Mouse (Mus musculus): ENCODE results near the gene Efl1.

Efl1 gene

DNA sequence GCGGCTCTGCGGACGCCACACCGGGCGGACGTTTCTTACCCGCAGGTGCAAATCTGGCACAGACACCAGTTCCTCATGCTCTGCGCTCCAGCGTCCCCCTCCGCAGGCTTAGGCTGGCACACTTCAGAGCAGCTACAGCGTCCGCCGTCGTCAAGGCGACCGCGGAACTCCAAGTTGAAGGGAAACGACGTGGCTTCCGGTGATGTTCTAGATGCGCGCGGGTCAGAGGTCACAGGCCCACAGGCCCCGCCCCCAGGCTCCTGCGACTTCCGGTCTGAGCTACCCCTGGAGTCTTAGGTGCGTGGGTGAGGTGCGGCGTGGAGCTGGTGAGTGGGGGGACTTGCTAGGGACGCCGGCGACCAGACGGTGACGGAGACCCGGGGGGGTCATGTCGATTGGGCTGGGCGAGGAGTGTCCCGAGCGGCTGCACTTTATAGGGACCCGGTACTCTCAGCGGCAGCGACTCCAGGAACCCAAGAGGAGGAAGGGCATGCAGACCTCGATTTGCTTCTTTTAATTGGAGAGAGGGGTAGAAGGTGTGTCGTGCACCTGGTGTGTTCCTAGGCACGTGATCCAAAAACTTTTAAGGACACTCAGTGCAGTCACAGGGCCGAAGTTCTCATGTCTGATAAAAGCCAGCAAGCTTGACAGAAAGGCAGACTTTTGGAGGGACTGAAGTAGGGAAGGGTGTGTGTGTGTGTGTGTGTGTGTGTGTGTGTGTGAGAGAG lies at the start of gene Efl1, which contains the start of gene Saxo2:
Efl1 (plus strand) TSS at position 262 of the 728 bp plus-strand sequence.
Saxo2 (minus strand) TSS at position 176 of the 728 bp plus-strand sequence.
- no peaks in the 10 kb centered on the region for H3K36me3 ChIP-seq (ENCODE audit: control insufficient read depth, insufficient read depth, low read length, poor library complexity, severe bottlenecking)
- DNase-seq (ENCODE audit: low read depth, low spot score) = peak; percentile 98
- no peaks in the 10 kb centered on the region for H3K27me3 ChIP-seq (ENCODE audit: control insufficient read depth, insufficient read depth, low read length, poor library complexity, severe bottlenecking)

DNA sequence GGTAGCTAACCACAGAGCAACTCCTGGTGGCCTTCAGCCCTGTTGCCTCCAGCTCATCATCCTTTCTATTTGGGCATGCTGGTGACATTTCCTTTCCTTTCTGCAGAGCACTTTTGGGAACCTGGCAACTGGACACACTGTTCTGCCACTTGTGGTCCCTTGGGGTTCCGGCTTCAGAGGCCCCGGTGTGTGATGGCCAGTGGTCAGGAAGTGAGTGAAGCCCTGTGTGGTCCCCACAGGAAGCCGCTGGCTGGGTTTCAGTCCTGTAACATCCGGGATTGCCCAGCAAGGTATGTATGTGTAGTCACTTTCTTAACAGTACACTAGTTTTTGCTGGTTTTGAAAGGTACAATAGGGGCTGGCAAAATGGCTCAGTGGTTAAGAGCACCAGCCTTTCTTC lies 46.4 kb upstream of the Efl1 start:
- no peak for DNase-seq (ENCODE audit: low read depth, low spot score)
- Histone ChIP-seq H3K27me3 (ENCODE audit: control insufficient read depth, insufficient read depth, low read length, poor library complexity, severe bottlenecking) (no peaks in the 10 kb centered on the region), H3K36me3 (ENCODE audit: control insufficient read depth, insufficient read depth, low read length, poor library complexity, severe bottlenecking) (no peaks in the 10 kb centered on the region)

DNA sequence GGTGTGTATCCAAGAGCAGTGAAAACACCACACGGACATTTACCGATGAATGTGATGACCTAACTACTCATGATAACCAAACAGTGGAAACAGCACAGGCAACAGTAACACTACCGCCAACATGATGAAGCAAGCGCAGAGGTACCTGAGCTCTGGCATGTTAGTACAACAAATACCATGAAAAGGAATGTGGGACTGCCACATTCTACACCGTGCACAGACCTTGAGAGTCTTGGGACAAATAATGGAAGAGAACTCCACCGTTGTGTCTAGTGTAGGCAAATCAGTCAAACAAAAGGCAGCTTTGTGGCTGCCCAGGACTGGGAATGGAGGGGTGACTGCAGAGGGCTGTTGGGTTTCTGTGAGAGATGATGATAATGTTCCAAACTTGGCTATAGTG lies 43.0 kb upstream of the Efl1 start:
- Histone ChIP-seq H3K36me3 (ENCODE audit: control insufficient read depth, insufficient read depth, low read length, poor library complexity, severe bottlenecking) (no peaks in the 10 kb centered on the region), H3K27me3 (ENCODE audit: control insufficient read depth, insufficient read depth, low read length, poor library complexity, severe bottlenecking) (no peaks in the 10 kb centered on the region)
- no peak for DNase-seq (ENCODE audit: low read depth, low spot score)

DNA sequence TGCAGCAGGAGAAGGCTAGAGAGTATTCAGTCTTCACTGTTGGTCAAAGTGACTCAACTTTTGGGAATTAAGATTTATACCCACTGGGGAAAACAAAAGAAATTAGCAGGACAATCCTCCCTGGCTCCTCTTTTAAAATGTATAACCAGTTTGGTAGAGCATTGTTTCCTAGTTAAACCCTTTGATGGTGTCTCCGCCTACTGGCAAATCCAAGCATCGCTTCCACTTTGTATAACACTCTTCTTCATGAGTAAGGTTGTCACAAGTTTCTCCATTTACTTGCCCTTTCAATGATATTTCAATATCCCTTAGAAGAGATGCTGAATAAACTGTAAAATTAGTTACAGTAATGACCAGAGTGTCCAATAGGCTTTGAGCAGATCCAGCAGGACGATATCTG lies 38.8 kb upstream of the Efl1 start:
- Histone ChIP-seq H3K27me3 (ENCODE audit: control insufficient read depth, insufficient read depth, low read length, poor library complexity, severe bottlenecking) (no peaks in the 10 kb centered on the region), H3K36me3 (ENCODE audit: control insufficient read depth, insufficient read depth, low read length, poor library complexity, severe bottlenecking) (no peaks in the 10 kb centered on the region)
- no peak for DNase-seq (ENCODE audit: low read depth, low spot score)

DNA sequence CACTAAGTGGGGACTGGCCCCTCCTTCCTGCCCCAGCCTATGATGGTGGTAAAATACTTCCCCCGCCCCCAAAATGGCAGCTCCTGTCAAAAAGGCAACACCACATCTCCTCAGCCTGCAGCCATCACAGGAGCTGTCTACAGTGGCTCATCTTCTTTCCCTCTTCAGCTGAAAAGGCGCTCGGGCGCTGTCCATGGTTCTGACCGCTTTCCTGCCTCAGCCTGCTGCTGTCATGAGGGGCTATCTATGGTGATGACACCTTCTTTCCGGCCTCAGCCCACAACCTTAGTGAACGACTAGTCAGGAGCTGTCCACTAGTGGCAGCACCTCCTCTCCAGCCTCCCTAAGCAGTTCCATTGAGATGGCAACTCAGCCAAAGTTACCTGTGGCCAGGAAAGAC lies 23.1 kb upstream of the Efl1 start:
- DNase-seq (ENCODE audit: low read depth, low spot score) = peak; percentile 53
- H3K36me3 ChIP-seq (ENCODE audit: control insufficient read depth, insufficient read depth, low read length, poor library complexity, severe bottlenecking) = no peaks in the 10 kb centered on the region

DNA sequence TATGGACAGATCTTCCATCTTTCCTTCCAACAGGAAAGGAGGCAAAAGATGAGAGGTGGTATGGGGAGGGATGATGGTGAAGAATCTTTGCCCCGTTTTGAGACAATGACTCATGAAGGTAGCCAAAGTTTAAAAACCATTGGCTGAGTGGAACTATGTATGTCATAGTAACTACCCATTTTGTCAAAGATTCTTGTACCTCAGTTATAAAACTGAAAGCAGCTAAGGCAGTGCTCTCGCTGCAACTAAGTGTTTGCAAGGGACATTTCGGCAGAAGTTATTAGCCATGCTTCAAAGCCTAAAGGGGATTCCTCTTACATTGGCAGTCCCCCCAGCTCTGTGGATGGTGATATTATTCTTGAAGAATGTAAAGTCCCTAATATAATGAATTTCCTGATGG lies 1.2 kb upstream of the Efl1 start:
- Histone ChIP-seq H3K36me3 (ENCODE audit: control insufficient read depth, insufficient read depth, low read length, poor library complexity, severe bottlenecking) (no peaks in the 10 kb centered on the region), H3K27me3 (ENCODE audit: control insufficient read depth, insufficient read depth, low read length, poor library complexity, severe bottlenecking) (no peaks in the 10 kb centered on the region)
- peak; percentile 40 for DNase-seq (ENCODE audit: low read depth, low spot score)

More for the DNA sequence above, 23.1 kb upstream of the Efl1 start:
- no peaks in the 10 kb centered on the region; the same call in 1 of the 2 replicates for H3K27me3 ChIP-seq (ENCODE audit: control insufficient read depth, insufficient read depth, low read length, poor library complexity, severe bottlenecking)

DNA sequence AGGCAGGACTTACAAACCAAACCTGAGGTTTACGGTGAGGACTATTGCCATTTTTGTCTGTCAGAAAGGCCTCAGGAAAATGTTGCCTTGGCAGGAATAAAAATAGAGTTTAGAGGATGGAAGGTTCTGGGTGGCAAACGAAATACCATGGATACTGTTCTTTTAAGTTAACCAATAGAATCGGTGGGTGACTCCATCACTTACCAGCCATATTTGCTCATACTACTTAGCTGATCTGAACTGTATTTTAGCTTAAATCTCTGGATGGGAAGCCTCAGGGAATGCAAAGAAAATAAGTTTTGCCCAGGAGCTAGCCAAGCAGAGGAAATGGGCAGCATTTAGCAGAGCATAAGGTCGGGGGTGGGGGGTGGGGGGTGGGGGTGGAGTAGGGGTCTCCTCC lies 505 bp upstream of the Efl1 start:
- H3K36me3 ChIP-seq (ENCODE audit: control insufficient read depth, insufficient read depth, low read length, poor library complexity, severe bottlenecking) = no peaks in the 10 kb centered on the region
- H3K27me3 ChIP-seq (ENCODE audit: control insufficient read depth, insufficient read depth, low read length, poor library complexity, severe bottlenecking) = no peaks in the 10 kb centered on the region
- no peak for DNase-seq (ENCODE audit: low read depth, low spot score)

DNA sequence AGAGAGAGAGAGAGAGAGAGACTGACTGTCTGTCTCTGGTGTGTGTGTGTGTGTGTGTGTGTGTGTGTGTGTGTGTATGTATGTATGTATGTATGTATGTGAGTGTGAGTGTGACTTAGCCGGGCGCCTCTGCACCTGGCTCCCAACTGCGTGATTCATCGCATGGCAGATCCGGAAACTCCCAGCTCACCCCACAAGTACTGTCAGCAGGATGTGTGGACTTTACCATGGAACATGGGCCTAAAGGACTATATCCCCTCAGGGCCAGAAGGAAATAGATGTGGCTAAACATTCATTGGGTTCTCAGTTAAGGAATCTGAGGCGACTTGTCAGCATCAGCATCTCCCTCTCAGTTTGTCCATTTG lies 649 bp downstream of the Efl1 start:
- no peaks in the 10 kb centered on the region for H3K36me3 ChIP-seq (ENCODE audit: control insufficient read depth, insufficient read depth, low read length, poor library complexity, severe bottlenecking)
- H3K27me3 ChIP-seq (ENCODE audit: control insufficient read depth, insufficient read depth, low read length, poor library complexity, severe bottlenecking) = no peaks in the 10 kb centered on the region
- peak; percentile 54 for DNase-seq (ENCODE audit: low read depth, low spot score)

DNA sequence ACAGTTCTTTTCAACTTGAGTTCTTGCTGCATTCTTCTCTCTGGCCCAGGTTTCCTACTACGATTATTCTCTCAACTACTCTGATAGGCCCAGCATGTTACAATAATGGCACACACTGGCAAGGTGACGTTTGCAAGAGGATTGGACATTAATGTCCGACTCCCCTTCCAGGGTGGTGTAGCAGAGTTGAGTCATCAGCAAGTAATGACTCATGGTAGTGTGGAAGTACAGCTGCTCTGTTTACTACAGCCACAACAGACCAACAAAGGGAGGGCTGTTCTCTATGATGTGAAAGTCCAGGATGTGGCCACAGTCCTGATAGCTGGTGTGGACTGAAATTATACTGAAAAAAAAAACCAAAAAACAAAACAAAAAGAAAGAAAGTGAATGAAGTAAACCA lies 16.2 kb downstream of the Efl1 start:
- H3K36me3 ChIP-seq (ENCODE audit: control insufficient read depth, insufficient read depth, low read length, poor library complexity, severe bottlenecking) = peaks cover 17% of the 10 kb centered on the region
- no peak for DNase-seq (ENCODE audit: low read depth, low spot score)
- H3K27me3 ChIP-seq (ENCODE audit: control insufficient read depth, insufficient read depth, low read length, poor library complexity, severe bottlenecking) = no peaks in the 10 kb centered on the region

DNA sequence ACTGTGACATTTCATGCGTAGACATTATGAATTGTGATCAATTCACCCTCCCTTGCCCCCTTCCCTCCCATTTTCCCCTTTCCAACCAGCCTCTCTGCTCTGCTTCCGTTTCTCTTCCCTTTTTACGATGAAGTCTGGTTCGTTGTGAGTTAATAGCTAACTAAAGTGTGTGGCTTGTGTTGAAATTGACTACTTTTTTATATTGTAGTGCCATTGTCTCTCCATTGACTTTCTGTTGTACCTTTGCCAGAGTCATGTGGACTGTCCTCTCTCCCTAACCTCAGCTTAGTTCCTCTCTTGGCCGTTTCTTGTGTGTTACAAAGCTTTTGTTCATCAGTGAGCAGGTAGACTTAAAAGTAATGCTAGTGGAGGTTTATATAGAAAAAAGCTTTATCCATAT lies 27.6 kb downstream of the Efl1 start:
- DNase-seq (ENCODE audit: low read depth, low spot score) = no peak

DNA sequence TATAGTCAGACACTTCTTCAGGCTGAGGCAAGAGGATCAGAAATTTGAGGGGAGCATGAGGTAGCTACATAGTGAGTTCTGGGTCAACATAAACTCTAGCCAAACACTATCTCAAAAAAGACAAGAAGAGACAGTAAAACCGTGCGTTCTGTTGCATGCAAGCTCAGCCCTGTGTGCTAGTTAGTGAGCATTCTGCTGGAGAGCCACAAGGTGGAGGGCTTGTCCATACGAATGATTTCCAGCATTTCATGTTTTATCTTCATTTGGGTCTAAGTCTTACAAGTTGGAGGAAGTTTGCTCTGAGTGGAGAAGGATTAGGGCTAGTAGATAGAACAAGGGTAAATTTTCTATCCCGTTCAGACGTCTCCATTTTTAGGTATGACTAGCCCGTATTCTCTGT lies 28.4 kb downstream of the Efl1 start:
- DNase-seq (ENCODE audit: low read depth, low spot score) = no peak
- no peaks in the 10 kb centered on the region for H3K27me3 ChIP-seq (ENCODE audit: control insufficient read depth, insufficient read depth, low read length, poor library complexity, severe bottlenecking)
- H3K36me3 ChIP-seq (ENCODE audit: control insufficient read depth, insufficient read depth, low read length, poor library complexity, severe bottlenecking) = peaks cover 4% of the 10 kb centered on the region; the same call in 1 of the 2 replicates

More for the DNA sequence above, 27.6 kb downstream of the Efl1 start:
- no peaks in the 10 kb centered on the region for H3K27me3 ChIP-seq (ENCODE audit: control insufficient read depth, insufficient read depth, low read length, poor library complexity, severe bottlenecking)
- H3K36me3 ChIP-seq (ENCODE audit: control insufficient read depth, insufficient read depth, low read length, poor library complexity, severe bottlenecking) = peaks cover 3% of the 10 kb centered on the region; the same call in 1 of the 2 replicates

DNA sequence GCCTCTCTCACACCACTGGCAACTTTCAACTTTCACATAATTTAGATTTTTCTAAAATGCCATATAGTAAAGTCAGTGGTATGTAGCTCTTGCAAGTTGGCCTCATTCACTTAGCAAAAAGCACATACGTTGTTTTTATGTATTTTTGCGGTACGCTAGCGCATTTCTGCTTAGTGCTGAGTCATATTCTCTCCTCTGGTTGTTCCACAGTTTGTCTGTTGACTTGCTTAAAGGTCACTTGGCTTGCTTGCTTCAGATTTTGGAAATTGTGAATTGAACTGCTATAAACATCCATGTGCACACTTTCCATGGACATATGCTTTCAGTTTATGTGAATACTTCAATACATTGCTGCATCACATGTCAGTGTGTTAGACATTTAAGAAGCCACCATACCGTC lies 31.5 kb downstream of the Efl1 start:
- H3K27me3 ChIP-seq (ENCODE audit: control insufficient read depth, insufficient read depth, low read length, poor library complexity, severe bottlenecking) = no peaks in the 10 kb centered on the region
- no peak for DNase-seq (ENCODE audit: low read depth, low spot score)
- H3K36me3 ChIP-seq (ENCODE audit: control insufficient read depth, insufficient read depth, low read length, poor library complexity, severe bottlenecking) = peaks cover 9% of the 10 kb centered on the region; the same call in 1 of the 2 replicates

DNA sequence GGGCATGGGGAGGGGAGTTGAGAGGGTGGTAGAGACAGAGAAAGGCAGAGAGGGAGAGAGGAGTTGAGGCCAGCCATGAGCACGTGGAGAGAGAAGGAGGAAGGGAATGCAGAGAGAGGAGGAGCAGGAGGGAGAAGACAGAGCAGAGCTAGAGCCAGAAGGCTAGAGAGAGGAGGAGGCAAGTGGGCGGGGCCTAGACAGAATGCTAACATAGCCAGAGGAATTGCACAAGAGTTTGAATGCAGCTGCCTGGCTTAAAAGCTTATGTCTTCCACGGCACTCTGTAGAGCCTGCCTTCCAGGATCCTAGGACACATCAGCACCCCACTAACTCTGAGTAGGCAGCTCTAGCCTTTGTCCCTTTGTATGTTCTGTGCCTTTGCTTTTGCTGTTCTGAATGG lies 40.3 kb downstream of the Efl1 start:
- DNase-seq (ENCODE audit: low read depth, low spot score) = no peak

DNA sequence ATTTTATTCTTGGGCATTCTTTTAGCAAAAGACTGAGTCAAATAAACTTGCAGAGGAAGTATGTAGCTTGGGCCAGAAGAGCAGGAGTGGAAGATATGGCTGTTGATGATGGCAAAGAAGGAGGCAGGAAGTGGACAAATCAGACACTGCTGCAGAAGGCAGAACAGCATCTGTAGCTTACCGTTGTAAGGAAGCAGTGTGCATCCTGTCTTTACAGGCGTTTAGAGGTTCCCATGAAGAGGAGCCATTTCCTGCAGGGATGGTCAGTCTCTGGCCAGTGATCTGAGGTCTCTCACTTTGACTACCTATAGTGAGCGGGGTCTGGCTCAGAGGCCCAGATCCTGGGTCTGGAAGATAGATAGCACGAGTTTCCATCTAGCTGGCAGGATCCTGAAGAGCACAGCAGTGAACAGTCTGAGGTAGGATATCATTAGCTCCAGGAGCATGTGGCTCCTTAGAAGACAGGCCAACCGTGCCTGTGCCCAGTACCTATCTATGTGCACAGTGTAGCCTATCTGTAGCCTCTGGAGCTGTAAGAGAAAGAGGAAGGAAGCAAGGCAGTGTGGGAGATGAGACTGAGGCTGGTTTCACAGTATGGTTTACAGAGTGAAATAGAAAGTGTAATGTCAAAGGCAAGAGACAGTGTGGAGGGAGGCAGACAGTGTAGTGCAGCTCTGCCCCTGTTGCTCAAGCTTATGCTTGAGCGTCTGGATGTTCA lies 42.8 kb downstream of the Efl1 start:
- Histone ChIP-seq H3K36me3 (ENCODE audit: control insufficient read depth, insufficient read depth, low read length, poor library complexity, severe bottlenecking) (no peaks in the 10 kb centered on the region; the same call in 1 of the 2 replicates), H3K27me3 (ENCODE audit: control insufficient read depth, insufficient read depth, low read length, poor library complexity, severe bottlenecking) (no peaks in the 10 kb centered on the region)
- peak; percentile 46 for DNase-seq (ENCODE audit: low read depth, low spot score)

More for the DNA sequence above, 40.3 kb downstream of the Efl1 start:
- Histone ChIP-seq H3K27me3 (ENCODE audit: control insufficient read depth, insufficient read depth, low read length, poor library complexity, severe bottlenecking) (no peaks in the 10 kb centered on the region), H3K36me3 (ENCODE audit: control insufficient read depth, insufficient read depth, low read length, poor library complexity, severe bottlenecking) (peaks cover 2% of the 10 kb centered on the region)

DNA sequence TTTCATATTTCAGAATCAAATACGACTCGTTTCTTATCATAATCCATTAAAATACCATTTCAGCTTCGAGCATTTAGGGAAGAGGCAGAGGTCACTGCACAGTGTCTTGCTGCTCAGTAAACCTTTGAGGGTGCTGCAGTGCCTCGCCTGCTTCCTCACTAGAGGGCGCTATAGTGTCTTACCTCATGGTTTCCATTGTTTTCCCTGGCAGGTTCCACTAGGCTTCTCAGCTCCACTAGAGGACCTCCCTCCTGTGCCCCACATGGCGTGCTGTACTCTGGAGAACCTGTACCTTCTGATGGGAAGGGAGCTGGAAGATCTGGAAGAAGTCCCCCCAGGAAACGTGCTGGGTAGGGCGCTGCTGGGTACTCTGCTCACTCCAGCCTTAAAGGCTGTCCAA lies 49.3 kb downstream of the Efl1 start:
- Histone ChIP-seq H3K36me3 (ENCODE audit: control insufficient read depth, insufficient read depth, low read length, poor library complexity, severe bottlenecking) (peaks cover 4% of the 10 kb centered on the region), H3K27me3 (ENCODE audit: control insufficient read depth, insufficient read depth, low read length, poor library complexity, severe bottlenecking) (no peaks in the 10 kb centered on the region)
- DNase-seq (ENCODE audit: low read depth, low spot score) = peak; percentile 56
